Mouse (Mus musculus) stomach, postnatal 0 days (tissue): ENCODE measurements at regions not wholly inside any gene's neighbourhood (a gene's known extent, or its start where the extent isn't known, plus 50 kb on each side); places are given as distances from the start of the nearest gene placed in this dataset.

Source experiments
- ATAC-seq: fragments of 200-750 bp; cut with Nextera tagmentation; 2 replicates; pipeline ENCODE4 v1.8.0; 2017; ENCODE audit not compliant: low FRiP score, low TSS enrichment
- DNase-seq: peaks from one replicate; pipeline ENCODE4 v3.0.0-alpha.2; 2016; ENCODE audit warnings: low spot score
- H3K27ac ChIP-seq: fragments of 300-500 bp; sonication (generic); replicated peaks from 2 replicates; pipeline ENCODE4 v1.5.1; 2014; ENCODE audit warnings: mild to moderate bottlenecking, control low read depth
- H3K27me3 ChIP-seq: fragments of 300-500 bp; sonication (generic); 2 replicates; pipeline ENCODE4 v1.6.1; 2014; ENCODE audit warnings: low read length; ENCODE audit not compliant: control insufficient read depth, insufficient read depth
- H3K36me3 ChIP-seq: fragments of 300-500 bp; sonication (generic); 2 replicates; pipeline ENCODE4 v1.6.1; 2014; ENCODE audit warnings: low read length, mixed read lengths; ENCODE audit not compliant: control insufficient read depth, insufficient read depth
- H3K4me1 ChIP-seq: fragments of 300-500 bp; sonication (generic); replicated peaks from 2 replicates; pipeline ENCODE4 v1.6.1; 2014; ENCODE audit warnings: antibody characterized with exemption; ENCODE audit not compliant: control insufficient read depth, insufficient read depth
- H3K4me2 ChIP-seq: fragments of 300-500 bp; sonication (generic); replicated peaks from 2 replicates; pipeline ENCODE4 v1.6.1; 2014; ENCODE audit warnings: low read depth, mild to moderate bottlenecking, control low read depth, moderate library complexity
- H3K4me3 ChIP-seq: fragments of 300-500 bp; sonication (generic); 2 replicates; pipeline ENCODE4 v1.5.1; 2014; ENCODE audit warnings: low read depth, low read length, control low read depth
- H3K9ac ChIP-seq: fragments of 300-500 bp; sonication (generic); 2 replicates; pipeline ENCODE4 v1.6.1; 2014; ENCODE audit warnings: mild to moderate bottlenecking, low read length, control low read depth, mixed read lengths
- H3K9me3 ChIP-seq: fragments of 300-500 bp; sonication (generic); 2 replicates; pipeline ENCODE4 v1.6.1; 2016; ENCODE audit warnings: low read length; ENCODE audit not compliant: control insufficient read depth
- CTCF ChIP-seq: IDR thresholded peaks from 2 replicates; pipeline ENCODE4 v1.5.1; 2016; ENCODE audit warnings: antibody characterized with exemption, low read depth, mild to moderate bottlenecking, moderate library complexity
- EP300 ChIP-seq: optimal IDR thresholded peaks from 2 replicates; pipeline ENCODE3; 2016; ENCODE audit warnings: antibody characterized with exemption
- WGBS: fragments of 180-500 bp; shearing (Covaris S2); extraction: QIAGEN DNeasy Blood & Tissue Kit; methylation state at CpG from one replicate; pipeline ENCODE4 v1.1.7; 2014; 5-methylcytosine and 5-hydroxymethylcytosine counted together

DNA sequence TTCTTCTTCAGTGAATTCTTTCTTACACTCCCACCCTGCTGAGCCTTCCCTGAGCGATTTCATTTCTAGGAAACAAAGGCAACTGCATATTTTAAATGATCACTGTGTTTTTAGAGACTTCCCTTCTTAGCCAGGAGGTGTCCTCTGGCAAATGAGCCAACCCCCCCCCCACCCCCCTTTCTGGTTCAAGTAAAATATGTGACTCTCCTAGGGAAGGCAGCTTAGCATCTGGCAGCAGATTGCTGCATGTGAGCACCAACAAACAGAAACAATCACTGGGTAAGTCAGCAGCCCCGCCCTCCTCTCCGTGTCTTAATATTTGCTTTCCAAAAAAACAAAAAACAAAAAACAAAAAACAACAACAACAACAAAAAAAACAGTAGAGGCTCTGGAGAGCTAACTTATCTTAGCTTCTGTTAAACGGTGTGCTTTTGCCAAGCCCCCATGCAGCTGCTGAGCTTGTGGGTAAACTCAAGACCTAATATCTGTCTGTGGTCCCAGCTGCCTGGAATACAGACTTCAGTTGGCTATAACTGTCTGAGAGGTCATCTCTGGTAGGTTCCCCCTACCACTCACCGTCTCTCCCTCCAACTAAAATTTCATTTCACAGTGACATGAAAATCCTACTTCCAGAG is 117.9 kb downstream of the Rpap3 start:
- no peak overlapping the region for H3K27ac ChIP-seq
- H3K4me1 ChIP-seq = no peaks in the 10 kb centered on the region
- TF ChIP-seq CTCF (no peak), EP300 (no peak)
- no peaks in the 10 kb centered on the region for H3K36me3 ChIP-seq
- no peak for ATAC-seq
- DNase-seq = no peak
- 68% methylated on average over 5 of the region's 5 CpGs for WGBS
- H3K9me3 ChIP-seq = no peaks in the 10 kb centered on the region
- H3K9ac ChIP-seq = no peak overlapping the region
- no peaks in the 10 kb centered on the region for H3K27me3 ChIP-seq
- H3K4me3 ChIP-seq = no peak overlapping the region
- no peak overlapping the region for H3K4me2 ChIP-seq

DNA sequence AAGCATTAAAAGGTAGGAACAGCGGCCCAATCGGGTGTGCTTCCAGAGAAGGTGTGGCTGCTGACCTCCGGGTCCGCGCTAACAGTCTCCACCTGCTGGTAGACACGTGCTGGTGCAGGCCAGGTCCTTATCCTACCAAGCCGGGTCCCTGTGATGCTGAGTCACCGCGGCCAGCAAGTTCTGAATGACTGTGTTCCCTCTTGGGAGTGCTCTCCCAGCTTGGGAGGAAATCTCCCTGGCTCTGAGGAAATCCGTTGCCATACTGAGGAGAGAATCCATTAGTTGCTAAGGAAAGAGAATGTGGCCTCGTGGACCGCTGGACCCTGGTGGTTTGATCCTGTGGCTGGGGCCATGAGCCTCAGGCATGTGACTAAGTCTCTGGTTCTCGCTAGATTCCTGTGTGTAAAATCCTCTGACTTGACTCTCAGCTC is 123.9 kb downstream of the Rpap3 start:
- no peak overlapping the region for H3K4me2 ChIP-seq
- DNase-seq = peak; percentile 83
- H3K27ac ChIP-seq = 0 out of 2 replicates have a peak overlapping the region, but pooled peaks have one; percentile 8
- TF ChIP-seq CTCF (peak; percentile 91), EP300 (no peak)
- no peaks in the 10 kb centered on the region for H3K27me3 ChIP-seq
- no peaks in the 10 kb centered on the region for H3K36me3 ChIP-seq
- no peaks in the 10 kb centered on the region for H3K9me3 ChIP-seq
- H3K4me1 ChIP-seq = no peaks in the 10 kb centered on the region
- WGBS = 27% methylated on average over 13 of the region's 13 CpGs
- peak; percentile 93 for ATAC-seq
- no peak overlapping the region for H3K9ac ChIP-seq
- no peak overlapping the region for H3K4me3 ChIP-seq

DNA sequence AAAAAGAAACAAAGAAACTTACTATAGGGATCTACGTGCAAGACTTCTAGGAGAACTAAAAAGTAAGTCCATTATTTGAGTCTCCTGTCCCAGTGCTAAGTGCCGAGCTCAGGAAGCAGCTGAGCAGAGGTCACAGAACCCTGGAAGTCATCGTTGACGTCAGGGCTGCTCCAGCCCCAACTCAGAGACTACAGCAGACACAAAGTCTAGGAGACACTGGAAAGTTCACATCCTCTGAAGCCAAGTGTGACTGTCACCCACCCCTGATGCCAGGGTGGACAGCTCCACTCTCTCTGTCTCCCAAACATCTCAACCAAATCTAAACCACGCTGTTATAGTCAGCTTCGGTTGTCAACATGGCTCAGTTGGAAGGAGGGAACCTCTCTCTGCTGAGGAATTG is 124.9 kb downstream of the Rpap3 start:
- Histone ChIP-seq H3K27me3 (no peaks in the 10 kb centered on the region), H3K27ac (no peak overlapping the region), H3K36me3 (no peaks in the 10 kb centered on the region), H3K4me1 (no peaks in the 10 kb centered on the region), H3K9ac (no peak overlapping the region), H3K9me3 (no peaks in the 10 kb centered on the region), H3K4me3 (no peak overlapping the region), H3K4me2 (no peak overlapping the region)
- no peak for TF ChIP-seq EP300
- TF ChIP-seq CTCF = no peak
- DNase-seq (no peak), ATAC-seq (no peak)
- WGBS = 67% methylated on average over 6 of the region's 6 CpGs

DNA sequence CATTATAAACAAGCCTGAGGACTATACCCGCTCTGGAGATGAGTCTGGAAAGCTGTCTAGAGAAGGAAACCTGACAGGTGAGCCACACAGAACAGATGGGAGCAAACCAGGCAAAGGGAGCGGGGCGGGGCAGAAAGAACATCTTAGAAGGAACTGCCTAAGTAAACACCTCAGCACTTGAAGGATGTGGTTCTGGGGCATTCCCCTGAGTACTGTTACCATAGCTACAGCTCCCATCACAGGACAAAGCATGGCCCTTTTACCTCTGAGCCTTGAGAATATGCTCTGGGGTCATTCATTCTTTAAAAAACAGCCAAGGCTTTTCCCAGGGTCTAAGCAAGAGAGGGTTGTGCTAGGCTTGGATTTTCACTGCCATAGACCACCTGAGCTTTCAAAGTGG is 127.6 kb downstream of the Rpap3 start:
- no peak for DNase-seq
- H3K9me3 ChIP-seq = no peaks in the 10 kb centered on the region
- H3K27ac ChIP-seq = no peak overlapping the region
- H3K27me3 ChIP-seq = no peaks in the 10 kb centered on the region
- ATAC-seq = no peak
- no peak overlapping the region for H3K4me3 ChIP-seq
- H3K4me1 ChIP-seq = no peaks in the 10 kb centered on the region
- TF ChIP-seq CTCF (no peak), EP300 (no peak)
- no peak overlapping the region for H3K9ac ChIP-seq
- H3K36me3 ChIP-seq = no peaks in the 10 kb centered on the region
- no peak overlapping the region for H3K4me2 ChIP-seq
- WGBS = 80% methylated on average over 3 of the region's 3 CpGs

DNA sequence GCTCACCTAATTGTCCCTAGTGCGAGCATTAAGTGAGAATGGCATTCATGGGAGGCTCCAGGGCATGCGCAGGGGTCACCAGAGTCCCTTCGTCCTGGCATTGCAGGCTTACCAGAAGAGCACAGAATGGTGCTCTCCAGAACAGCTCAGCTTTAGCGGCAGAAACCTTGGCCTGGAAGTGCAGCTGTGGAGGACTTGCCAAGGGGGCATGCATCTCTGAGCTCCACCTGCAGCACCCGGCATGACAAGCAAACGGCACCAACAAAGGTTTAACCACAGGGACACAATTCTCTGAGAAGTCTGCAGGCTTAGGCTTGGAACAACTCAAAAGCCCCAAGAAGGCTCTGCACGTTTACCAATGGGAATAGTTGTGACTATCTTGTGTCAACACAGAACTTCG is 128.4 kb downstream of the Rpap3 start:
- Histone ChIP-seq H3K4me3 (no peak overlapping the region), H3K4me2 (no peak overlapping the region), H3K36me3 (no peaks in the 10 kb centered on the region), H3K4me1 (0 out of 2 replicates have a peak, but pooled peaks cover 2% of the 10 kb centered on the region), H3K9ac (no peak overlapping the region), H3K9me3 (no peaks in the 10 kb centered on the region), H3K27me3 (no peaks in the 10 kb centered on the region), H3K27ac (no peak overlapping the region)
- TF ChIP-seq EP300 = no peak
- TF ChIP-seq CTCF = no peak
- WGBS = 52% methylated on average over 8 of the region's 8 CpGs
- DNase-seq (no peak), ATAC-seq (no peak)

DNA sequence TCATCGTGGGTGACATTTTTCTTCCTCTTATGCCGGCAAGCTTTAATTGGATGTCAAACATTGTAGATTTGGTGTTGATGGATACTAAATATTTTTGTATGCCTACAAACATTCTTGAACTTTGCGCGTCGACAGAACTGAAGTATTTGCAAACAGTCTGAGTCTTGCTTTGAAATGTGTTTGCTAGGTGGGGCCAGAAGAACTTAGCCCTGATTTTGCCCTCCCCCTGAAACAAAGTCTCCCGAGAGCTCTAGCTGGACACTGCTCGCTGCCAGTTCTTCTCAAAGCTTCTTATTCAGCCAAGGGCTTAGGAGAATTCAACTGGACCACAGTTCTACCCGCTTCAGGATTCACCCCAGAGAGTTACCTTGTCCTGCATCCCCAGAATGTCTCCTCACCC is 133.0 kb downstream of the Rpap3 start:
- ATAC-seq (no peak), DNase-seq (no peak)
- H3K27ac ChIP-seq = no peak overlapping the region
- no peaks in the 10 kb centered on the region for H3K36me3 ChIP-seq
- H3K4me3 ChIP-seq = no peak overlapping the region
- no peak for TF ChIP-seq CTCF
- no peak for TF ChIP-seq EP300
- 0 out of 2 replicates have a peak, but pooled peaks cover 2% of the 10 kb centered on the region for H3K4me1 ChIP-seq
- no peak overlapping the region for H3K9ac ChIP-seq
- H3K27me3 ChIP-seq = no peaks in the 10 kb centered on the region
- H3K9me3 ChIP-seq = no peaks in the 10 kb centered on the region
- WGBS = 21% methylated on average over 8 of the region's 8 CpGs
- H3K4me2 ChIP-seq = no peak overlapping the region
